Mouse (Mus musculus) limb, embryonic 10.5 days (tissue): ENCODE data around the gene Rpl31. TPM values are rescaled to one million over a fixed set of nuclear protein-coding genes. Genes with fewer than 3 reads are reported as not detected.
A peak's percentile ranks its signal among the peaks of the same experiment; 100 is the strongest.

Source experiments
- DNase-seq: peaks from one replicate; pipeline ENCODE4 v3.0.0-alpha.2; 2017; ENCODE audit warnings: low spot score
- H3K27ac ChIP-seq: fragments of 300-500 bp; sonication (generic); 2 replicates; pipeline ENCODE4 v1.5.1; 2016; ENCODE audit warnings: mild to moderate bottlenecking
- H3K27me3 ChIP-seq: fragments of 300-500 bp; sonication (generic); 2 replicates; pipeline ENCODE4 v1.6.1; 2016; ENCODE audit warnings: low read depth, mild to moderate bottlenecking; ENCODE audit not compliant: poor library complexity, severe bottlenecking
- H3K36me3 ChIP-seq: fragments of 300-500 bp; sonication (generic); 2 replicates; pipeline ENCODE4 v1.6.1; 2016; ENCODE audit warnings: mild to moderate bottlenecking, moderate library complexity
- H3K4me1 ChIP-seq: fragments of 300-500 bp; sonication (generic); 2 replicates; pipeline ENCODE4 v1.6.1; 2016
- H3K4me3 ChIP-seq: fragments of 300-500 bp; sonication (generic); 2 replicates; pipeline ENCODE4 v1.5.1; 2016; ENCODE audit warnings: mild to moderate bottlenecking, moderate library complexity
- H3K9me3 ChIP-seq: fragments of 300-500 bp; sonication (generic); replicated peaks from 2 replicates; pipeline ENCODE4 v1.6.1; 2016; ENCODE audit warnings: mild to moderate bottlenecking
- WGBS: fragments of 180-500 bp; shearing (Covaris S2); methylation state at CpG from one replicate; pipeline ENCODE4 v1.1.7; 2016; 5-methylcytosine and 5-hydroxymethylcytosine counted together
- polyA plus RNA-seq: library from polyadenylated mRNA; unstranded; fragments of >200 nt; fragmentation: Nextera tagmentation; extraction: Ambion mirVana; gene quantifications from 2 replicates; pipeline ENCODE4 v1.2.1, GENCODE M21; 2016

Gene Rpl31
- polyA plus RNA-seq, 1 experiment from 2014 or later, result 467 TPM

DNA sequence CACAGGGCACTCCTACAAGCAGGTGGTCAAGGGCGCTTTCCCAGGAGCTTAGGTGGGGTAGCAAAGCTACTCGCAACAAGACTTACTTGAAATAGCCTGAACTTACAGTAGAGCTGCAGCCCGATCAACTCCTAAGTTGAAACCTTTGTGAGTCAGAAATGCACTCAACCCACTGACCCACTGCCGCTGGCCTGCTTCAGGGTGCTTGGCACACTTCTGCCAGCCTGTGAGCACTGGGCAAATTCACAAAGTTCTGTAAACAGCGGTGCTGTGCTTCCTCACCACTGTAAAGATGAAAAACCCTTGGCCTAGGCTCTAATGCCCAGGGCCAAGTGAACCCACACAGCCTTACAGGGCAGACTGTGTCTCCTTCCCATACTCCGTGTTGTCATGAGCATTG, 53.3 kb downstream of the Rpl31 start:
- no peak for DNase-seq
- H3K27me3 ChIP-seq, result no peaks in the 10 kb centered on the region
- no peaks in the 10 kb centered on the region for H3K9me3 ChIP-seq
- H3K27ac ChIP-seq, result 0 out of 2 replicates have a peak overlapping the region, but pooled peaks have one; percentile 11
- 94% methylated on average over 6 of the region's 6 CpGs for WGBS
- H3K4me1 ChIP-seq, result peaks cover 8% of the 10 kb centered on the region
- no peak overlapping the region for H3K4me3 ChIP-seq
- H3K36me3 ChIP-seq, result no peaks in the 10 kb centered on the region

Other genes with a start within 250 kb of the Rpl31 start
- 0.15 TPM in 1 of 2 replicates, not detected in the other for gene Npas2, start 174.1 kb upstream of the Rpl31 start, polyA plus RNA-seq
- gene Tbc1d8, start 110.9 kb downstream of the Rpl31 start, polyA plus RNA-seq, result 3.6 and 5.1 TPM in 2 replicates
- gene Cnot11, start 167.2 kb downstream of the Rpl31 start, polyA plus RNA-seq, result 23.1 and 26.0 TPM in 2 replicates
- gene Rnf149, start 209.6 kb downstream of the Rpl31 start, polyA plus RNA-seq, result 24.2 and 25.7 TPM in 2 replicates